Mouse (Mus musculus) liver, embryonic 14.5 days (tissue): ENCODE data around the gene Ppp1r12b. TPM values are rescaled to one million over a fixed set of nuclear protein-coding genes. Genes with fewer than 3 reads are reported as not detected.

ENCODE experiments used
- ATAC-seq: fragments of 200-750 bp; cut with Nextera tagmentation; 2 replicates; pipeline ENCODE4 v1.8.0; 2017; ENCODE audit warnings: moderate number of reproducible peaks, mild to moderate bottlenecking, moderate library complexity; ENCODE audit not compliant: insufficient read depth
- DNase-seq, 3 experiments: peaks; one replicate each; pipeline ENCODE4 v3.0.0-alpha.2; 2012 to 2013; ENCODE audit warnings: low read depth in 3 of 3, low spot score in 3 of 3
- H3K27ac ChIP-seq: fragments of 300-500 bp; sonication (generic); 2 replicates; pipeline ENCODE4 v1.5.1; 2014; ENCODE audit warnings: moderate library complexity, mild to moderate bottlenecking, control low read depth, inconsistent platforms
- H3K27me3 ChIP-seq: fragments of 300-500 bp; sonication (generic); 2 replicates; pipeline ENCODE4 v1.6.1; 2014; ENCODE audit warnings: mild to moderate bottlenecking, low read length, moderate library complexity; ENCODE audit not compliant: control insufficient read depth, insufficient read depth
- H3K36me3 ChIP-seq: fragments of 300-500 bp; sonication (generic); replicated peaks from 2 replicates; pipeline ENCODE4 v1.6.1; 2014; ENCODE audit warnings: low read depth; ENCODE audit not compliant: control insufficient read depth, insufficient read depth
- H3K4me1 ChIP-seq, 2 experiments: fragments of 200-500 bp in 1 of 2; fragments of 300-500 bp in 1 of 2; sonication (generic) in 1 of 2; replicated peaks; 2 replicates each; pipeline ENCODE4 v1.6.1; 2012 to 2014; ENCODE audit warnings: antibody characterized with exemption in 1 of 2, inconsistent platforms in 1 of 2, low read length in 1 of 2; ENCODE audit not compliant: control insufficient read depth in 2 of 2, insufficient read depth in 2 of 2
- H3K4me2 ChIP-seq: fragments of 300-500 bp; sonication (generic); 2 replicates; pipeline ENCODE4 v1.6.1; 2014; ENCODE audit warnings: low read depth, mild to moderate bottlenecking, control low read depth, moderate library complexity
- H3K4me3 ChIP-seq, 2 experiments: fragments of 200-500 bp in 1 of 2; fragments of 300-500 bp in 1 of 2; sonication (generic) in 1 of 2; 2 replicates each; pipeline ENCODE4 v1.5.1; 2012 to 2014; ENCODE audit warnings: low read depth in 2 of 2, low read length in 2 of 2, mild to moderate bottlenecking in 2 of 2, control low read depth in 1 of 2, inconsistent platforms in 1 of 2, moderate library complexity in 1 of 2; ENCODE audit not compliant: insufficient read depth in 1 of 2
- H3K9ac ChIP-seq: fragments of 300-500 bp; sonication (generic); replicated peaks from 2 replicates; pipeline ENCODE4 v1.6.1; 2014; ENCODE audit warnings: mild to moderate bottlenecking, control low read depth, moderate library complexity
- H3K9me3 ChIP-seq: fragments of 300-500 bp; sonication (generic); 2 replicates; pipeline ENCODE4 v1.6.1; 2016; ENCODE audit warnings: low read length, mixed read lengths; ENCODE audit not compliant: control insufficient read depth
- CTCF ChIP-seq: IDR thresholded peaks from 2 replicates; pipeline ENCODE4 v1.5.1; 2016; ENCODE audit warnings: antibody characterized with exemption, low read depth, control low read depth
- EP300 ChIP-seq: IDR thresholded peaks from 2 replicates; pipeline ENCODE4 v1.6.1; 2016; ENCODE audit warnings: antibody characterized with exemption, low read depth
- WGBS: fragments of 180-500 bp; shearing (Covaris S2); extraction: QIAGEN DNeasy Blood & Tissue Kit; methylation state at CpG from one replicate; pipeline ENCODE4 v1.1.7; 2014; ENCODE audit not compliant: insufficient replicate concordance; 5-methylcytosine and 5-hydroxymethylcytosine counted together
- polyA plus RNA-seq, 2 experiments: library from polyadenylated mRNA; depleted of rRNA in 1 of 2; stranded (reverse) in 1 of 2; unstranded in 1 of 2; fragments of >200 nt; fragmentation: Nextera tagmentation in 1 of 2; extraction: Ambion mirVana in 1 of 2; gene quantifications; 2 replicates each; pipeline versions ENCODE4 v1.2.1 to v1.2.3; 2012 to 2014

The Ppp1r12b gene
- polyA plus RNA-seq (2012; rRNA removed) (1.3 and 1.6 TPM in 2 replicates), polyA plus RNA-seq (2014; fragmentation: Nextera tagmentation; extraction: Ambion mirVana) (1.7 TPM in 2 replicates)

GRCm38 (mm10) chr1:134955637-134956176 lies at the start of gene Ppp1r12b:
TSS of gene Ppp1r12b (minus strand) at chr1:134955942.
- under 1% methylated on average over 39 of the region's 39 CpGs for WGBS

GRCm38 (mm10) chr1:135003346-135003745 lies 47.6 kb upstream of the Ppp1r12b start:
- TF ChIP-seq CTCF = no peak
- TF ChIP-seq EP300 = no peak
- Histone ChIP-seq H3K4me3 (no peak overlapping the region), H3K9ac (no peak overlapping the region), H3K27me3 (no peaks in the 10 kb centered on the region), H3K27ac (no peak overlapping the region), H3K36me3 (no peaks in the 10 kb centered on the region), H3K4me2 (no peak overlapping the region), H3K4me1 (no peaks in the 10 kb centered on the region), H3K9me3 (no peaks in the 10 kb centered on the region)
- 70% methylated on average over 4 of the region's 4 CpGs for WGBS
- ATAC-seq = no peak
- DNase-seq = no peak

More at GRCm38 (mm10) chr1:134955637-134956176, at the start of gene Ppp1r12b:
- Histone ChIP-seq H3K36me3 (no peaks in the 10 kb centered on the region), H3K27ac (peak within 1 kb of the TSS; percentile 1; the same call in 1 of the 2 replicates), H3K4me1 (peaks cover 6 to 12% of the 10 kb centered on the region in 2 experiments; a peak in 3 of 4 replicates), H3K4me2 (peak within 1 kb of the TSS; percentile 75), H3K9me3 (no peaks in the 10 kb centered on the region), H3K4me3 (peak within 1 kb of the TSS; percentile 85 to 94), H3K9ac (peak within 1 kb of the TSS; percentile 83), H3K27me3 (no peaks in the 10 kb centered on the region)
- ATAC-seq (peak; percentile 98), DNase-seq (peak; percentile 85 to 90 (median 88))
- TF ChIP-seq CTCF (peak; percentile 59), EP300 (no peak)

GRCm38 (mm10) chr1:135000527-135000926 lies 44.8 kb upstream of the Ppp1r12b start:
- H3K27ac ChIP-seq = no peak overlapping the region
- H3K9ac ChIP-seq = no peak overlapping the region
- H3K4me2 ChIP-seq = no peak overlapping the region
- no peaks in the 10 kb centered on the region for H3K36me3 ChIP-seq
- no peaks in the 10 kb centered on the region for H3K27me3 ChIP-seq
- H3K9me3 ChIP-seq = no peaks in the 10 kb centered on the region
- ATAC-seq = no peak
- WGBS = 43% methylated on average over 9 of the region's 9 CpGs
- TF ChIP-seq EP300 (no peak), CTCF (no peak)
- no peaks in the 10 kb centered on the region for H3K4me1 ChIP-seq
- no peak for DNase-seq
- no peak overlapping the region for H3K4me3 ChIP-seq

- Histone ChIP-seq H3K36me3 (no peaks in the 10 kb centered on the region), H3K27ac (no peak overlapping the region), H3K4me3 (no peak overlapping the region), H3K27me3 (no peaks in the 10 kb centered on the region), H3K4me1 (no peaks in the 10 kb centered on the region), H3K4me2 (no peak overlapping the region), H3K9ac (no peak overlapping the region), H3K9me3 (no peaks in the 10 kb centered on the region)
- 64% methylated on average over 8 of the region's 8 CpGs for WGBS
- no peak for TF ChIP-seq EP300
- no peak for TF ChIP-seq CTCF
- DNase-seq (no peak), ATAC-seq (no peak)
Observed at GRCm38 (mm10) chr1:134998231-134998630, 42.5 kb upstream of the Ppp1r12b start.

- Histone ChIP-seq H3K4me2 (no peak overlapping the region), H3K4me1 (no peaks in the 10 kb centered on the region), H3K36me3 (no peaks in the 10 kb centered on the region), H3K9ac (no peak overlapping the region), H3K27ac (no peak overlapping the region), H3K4me3 (no peak overlapping the region), H3K9me3 (no peaks in the 10 kb centered on the region), H3K27me3 (no peaks in the 10 kb centered on the region)
- TF ChIP-seq CTCF (no peak), EP300 (no peak)
- DNase-seq = no peak
- 50% methylated on average over 5 of the region's 5 CpGs for WGBS
- ATAC-seq = no peak
Observed at GRCm38 (mm10) chr1:134997568-134997967, 41.8 kb upstream of the Ppp1r12b start.
